Mouse (Mus musculus): ENCODE measurements around the gene Arhgef39. TPM values are rescaled to one million over a fixed set of nuclear protein-coding genes. Genes with fewer than 3 reads are reported as not detected.

Arhgef39 gene
- 10.8 and 15.0 TPM in 2 replicates for polyA plus RNA-seq (2012; ENCODE audit: low replicate concordance)

GRCm38 (mm10) chr4:43499407-43500333, at the start of gene Arhgef39:
TSS of gene Arhgef39 (minus strand) at chr4:43499695.

GRCm38 (mm10) chr4:43506536-43507185, 7.2 kb upstream of the Arhgef39 start, which contains the start of gene Car9:
TSS of gene Car9 (plus strand) at chr4:43506966.

GRCm38 (mm10) chr4:43492821-43493185, 6.7 kb downstream of the Arhgef39 start, which contains the start of gene Ccdc107:
TSS of gene Ccdc107 (plus strand) at chr4:43492900.

GRCm38 (mm10) chr4:43483535-43484091, 15.9 kb downstream of the Arhgef39 start, which contains the start of gene Sit1:
TSS of gene Sit1 (minus strand) at chr4:43483734.

GRCm38 (mm10) chr4:43454041-43454836, 45.3 kb downstream of the Arhgef39 start, which contains the start of gene Cd72:
TSS of gene Cd72 (minus strand) at chr4:43454628.

Other genes starting within 250 kb of the Arhgef39 start
- gene Atp8b5, start 232.5 kb downstream of the Arhgef39 start, polyA plus RNA-seq (2012; ENCODE audit: low replicate concordance): 0.15 TPM in 1 of 2 replicates, not detected in the other
- gene Rusc2, start 117.7 kb downstream of the Arhgef39 start, polyA plus RNA-seq (2012; ENCODE audit: low replicate concordance): 4.6 and 5.8 TPM in 2 replicates
- not detected in 2 replicates for gene Fam166b, start 70.6 kb downstream of the Arhgef39 start, polyA plus RNA-seq (2012; ENCODE audit: low replicate concordance)
- 61.5 and 66.9 TPM in 2 replicates for gene Tesk1, start 57.8 kb downstream of the Arhgef39 start, polyA plus RNA-seq (2012; ENCODE audit: low replicate concordance)
- 13.1 and 30.5 TPM in 2 replicates for gene Cd72, start 45.1 kb downstream of the Arhgef39 start, polyA plus RNA-seq (2012; ENCODE audit: low replicate concordance)
- 2.5 and 7.0 TPM in 2 replicates for gene Sit1, start 16.0 kb downstream of the Arhgef39 start, polyA plus RNA-seq (2012; ENCODE audit: low replicate concordance)
- gene Ccdc107, start 6.8 kb downstream of the Arhgef39 start, polyA plus RNA-seq (2012; ENCODE audit: low replicate concordance): 57.3 and 118 TPM in 2 replicates
- 0.71 TPM in 1 of 2 replicates, not detected in the other for gene Car9, start 7.3 kb upstream of the Arhgef39 start, polyA plus RNA-seq (2012; ENCODE audit: low replicate concordance)
- gene Tpm2, start 24.1 kb upstream of the Arhgef39 start, polyA plus RNA-seq (2012; ENCODE audit: low replicate concordance): 1.2 and 2.0 TPM in 2 replicates
- 2.3 and 2.7 TPM in 2 replicates for gene Creb3, start 62.6 kb upstream of the Arhgef39 start, polyA plus RNA-seq (2012; ENCODE audit: low replicate concordance)
- gene Tln1, start 63.0 kb upstream of the Arhgef39 start, polyA plus RNA-seq (2012; ENCODE audit: low replicate concordance): 171 and 216 TPM in 2 replicates
- gene Rgp1, start 79.0 kb upstream of the Arhgef39 start, polyA plus RNA-seq (2012; ENCODE audit: low replicate concordance): 10.0 and 92.3 TPM in 2 replicates
- gene Gba2, start 79.2 kb upstream of the Arhgef39 start, polyA plus RNA-seq (2012; ENCODE audit: low replicate concordance): 5.8 and 15.7 TPM in 2 replicates
- gene Msmp, start 84.8 kb upstream of the Arhgef39 start, polyA plus RNA-seq (2012; ENCODE audit: low replicate concordance): not detected in 2 replicates
- gene Npr2, start 132.2 kb upstream of the Arhgef39 start, polyA plus RNA-seq (2012; ENCODE audit: low replicate concordance): 0.08 and 0.18 TPM in 2 replicates
- gene Spag8, start 153.9 kb upstream of the Arhgef39 start, polyA plus RNA-seq (2012; ENCODE audit: low replicate concordance): not detected in 2 replicates
- gene Hint2, start 156.8 kb upstream of the Arhgef39 start, polyA plus RNA-seq (2012; ENCODE audit: low replicate concordance): 13.6 and 20.8 TPM in 2 replicates
- gene Tmem8b, start 169.3 kb upstream of the Arhgef39 start, polyA plus RNA-seq (2012; ENCODE audit: low replicate concordance): 0.60 and 1.3 TPM in 2 replicates
- gene Fam221b, start 169.4 kb upstream of the Arhgef39 start, polyA plus RNA-seq (2012; ENCODE audit: low replicate concordance): not detected in 2 replicates
- gene Olfr70, start 201.1 kb upstream of the Arhgef39 start, polyA plus RNA-seq (2012; ENCODE audit: low replicate concordance): not detected in 2 replicates
- gene Olfr71, start 210.6 kb upstream of the Arhgef39 start, polyA plus RNA-seq (2012; ENCODE audit: low replicate concordance): 0.15 TPM in 1 of 2 replicates, not detected in the other
- gene Hrct1, start 227.5 kb upstream of the Arhgef39 start, polyA plus RNA-seq (2012; ENCODE audit: low replicate concordance): 0.11 TPM in 1 of 2 replicates, not detected in the other
- 0.03 TPM in 1 of 2 replicates, not detected in the other for gene Spaar, start 230.3 kb upstream of the Arhgef39 start, polyA plus RNA-seq (2012; ENCODE audit: low replicate concordance)

All from leukemia stem cell, adult 10-12 weeks (primary cell).